Mouse (Mus musculus) forebrain, embryonic 15.5 days (tissue): ENCODE data around the gene Rbm48. TPM values are rescaled to one million over a fixed set of nuclear protein-coding genes. Genes with fewer than 3 reads are reported as not detected.

Source experiments
- ATAC-seq: fragments of 200-750 bp; cut with Nextera tagmentation; replicated peaks from 2 replicates; pipeline ENCODE4 v1.8.0; 2017; ENCODE audit warnings: mild to moderate bottlenecking, moderate TSS enrichment, moderate library complexity
- H3K27ac ChIP-seq: fragments of 300-500 bp; sonication (generic); replicated peaks from 2 replicates; pipeline ENCODE4 v1.5.1; 2015; ENCODE audit warnings: mild to moderate bottlenecking, inconsistent platforms
- H3K27me3 ChIP-seq: fragments of 300-500 bp; sonication (generic); 2 replicates; pipeline ENCODE4 v1.6.1; 2015; ENCODE audit warnings: inconsistent platforms
- H3K36me3 ChIP-seq: fragments of 300-500 bp; sonication (generic); 2 replicates; pipeline ENCODE4 v1.6.1; 2015; ENCODE audit warnings: mild to moderate bottlenecking, inconsistent platforms
- H3K4me1 ChIP-seq: fragments of 300-500 bp; sonication (generic); 2 replicates; pipeline ENCODE4 v1.6.1; 2015; ENCODE audit warnings: inconsistent platforms
- H3K4me2 ChIP-seq: fragments of 300-500 bp; sonication (generic); replicated peaks from 2 replicates; pipeline ENCODE4 v1.6.1; 2015; ENCODE audit warnings: mild to moderate bottlenecking, inconsistent platforms
- H3K4me3 ChIP-seq: fragments of 300-500 bp; sonication (generic); 2 replicates; pipeline ENCODE4 v1.5.1; 2015; ENCODE audit warnings: mild to moderate bottlenecking, inconsistent platforms
- H3K9ac ChIP-seq: fragments of 300-500 bp; sonication (generic); replicated peaks from 2 replicates; pipeline ENCODE4 v1.6.1; 2015; ENCODE audit warnings: mild to moderate bottlenecking, inconsistent platforms
- H3K9me3 ChIP-seq: fragments of 300-500 bp; sonication (generic); 2 replicates; pipeline ENCODE4 v1.6.1; 2016; ENCODE audit warnings: inconsistent platforms
- WGBS: fragments of 180-500 bp; shearing (Covaris S2); methylation state at CpG from one replicate; pipeline ENCODE4 v1.1.7; 2015; ENCODE audit warnings: mixed read lengths; 5-methylcytosine and 5-hydroxymethylcytosine counted together
- polyA plus RNA-seq: library from polyadenylated mRNA; unstranded; fragments of >200 nt; fragmentation: Nextera tagmentation; extraction: Ambion mirVana; gene quantifications from 2 replicates; pipeline ENCODE4 v1.2.1, GENCODE M21; 2015

The Rbm48 gene
- polyA plus RNA-seq, 1 experiment from 2014 or later: 15.9 TPM

DNA sequence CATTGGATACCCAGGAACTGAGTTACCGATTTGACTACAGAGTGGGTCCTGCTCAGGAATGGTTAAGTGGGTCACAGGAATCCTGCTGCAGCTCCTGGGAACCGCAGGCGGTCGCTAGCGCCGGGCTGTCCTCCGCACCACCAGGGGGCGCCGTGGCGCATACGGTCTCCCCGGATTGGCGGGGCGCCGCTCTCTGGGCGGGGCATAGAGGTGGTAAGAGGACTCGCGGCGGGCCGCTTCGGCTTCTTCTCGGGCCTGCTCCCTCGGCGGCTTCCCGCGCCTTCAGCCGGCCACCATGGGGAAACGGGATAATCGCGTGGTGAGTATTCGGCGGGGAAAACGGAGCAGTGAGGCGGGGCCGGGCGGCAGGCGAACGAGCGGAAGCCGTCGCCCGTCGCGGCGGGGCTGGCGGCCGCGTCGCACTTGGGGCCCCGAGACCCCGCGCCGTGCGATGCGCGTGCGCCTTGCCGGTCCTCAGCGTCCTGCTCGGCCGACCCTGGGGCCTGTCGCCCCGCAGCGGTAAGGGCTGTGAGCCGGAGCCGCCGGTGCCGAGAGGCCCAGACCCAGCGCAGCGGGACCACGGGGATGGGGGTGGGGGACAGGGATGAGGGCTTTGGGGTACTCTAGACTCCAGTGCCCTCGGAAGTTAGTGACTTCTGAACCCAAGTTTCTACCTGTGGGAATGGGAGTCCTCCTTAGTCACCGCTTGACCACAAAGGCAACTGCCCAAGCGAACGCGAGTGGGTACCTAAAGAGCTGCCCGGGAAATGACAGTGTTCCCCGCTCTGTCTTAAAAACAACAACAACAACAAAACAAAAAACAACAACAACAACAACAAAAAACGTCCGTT lies 52.5 kb downstream of the Rbm48 start, which contains the start of gene Fam133b:
TSS of gene Fam133b (plus strand) at position 205 of the 851 bp plus-strand sequence.
- Histone ChIP-seq H3K4me1 (peaks cover 22% of the 10 kb centered on the region), H3K27ac (peak within 1 kb of the TSS; percentile 91), H3K9me3 (no peaks in the 10 kb centered on the region), H3K9ac (peak within 1 kb of the TSS; percentile 80), H3K36me3 (no peaks in the 10 kb centered on the region), H3K27me3 (no peaks in the 10 kb centered on the region), H3K4me3 (peak within 1 kb of the TSS; percentile 93), H3K4me2 (peak within 1 kb of the TSS; percentile 61)
- WGBS: under 1% methylated on average over 64 of the region's 80 CpGs
- ATAC-seq: peak; percentile 97

DNA sequence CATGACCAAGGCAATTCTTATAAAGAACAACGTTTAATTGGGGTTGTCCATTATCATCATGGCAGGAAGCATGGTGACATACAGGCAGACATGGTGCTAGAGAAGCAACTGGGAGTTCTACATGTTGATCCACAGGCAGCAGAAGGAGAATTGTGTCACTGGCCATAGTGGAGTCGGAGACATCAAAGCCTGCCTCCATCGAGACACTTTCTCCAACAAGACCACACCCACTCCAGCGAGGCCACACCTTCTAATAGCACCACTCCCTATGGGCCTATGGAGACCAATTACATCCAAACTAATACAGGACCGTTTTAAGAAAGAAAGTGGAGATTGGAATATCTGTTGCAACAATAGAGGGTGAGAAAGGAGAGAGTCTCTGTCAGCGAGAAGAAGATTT lies 54.5 kb downstream of the Rbm48 start:
- Histone ChIP-seq H3K9me3 (no peaks in the 10 kb centered on the region), H3K4me1 (peaks cover 22% of the 10 kb centered on the region), H3K9ac (no peak overlapping the region), H3K27me3 (no peaks in the 10 kb centered on the region), H3K36me3 (no peaks in the 10 kb centered on the region), H3K4me3 (no peak overlapping the region), H3K27ac (no peak overlapping the region), H3K4me2 (no peak overlapping the region)
- ATAC-seq: no peak
- 83% methylated on average over 6 of the region's 6 CpGs for WGBS

DNA sequence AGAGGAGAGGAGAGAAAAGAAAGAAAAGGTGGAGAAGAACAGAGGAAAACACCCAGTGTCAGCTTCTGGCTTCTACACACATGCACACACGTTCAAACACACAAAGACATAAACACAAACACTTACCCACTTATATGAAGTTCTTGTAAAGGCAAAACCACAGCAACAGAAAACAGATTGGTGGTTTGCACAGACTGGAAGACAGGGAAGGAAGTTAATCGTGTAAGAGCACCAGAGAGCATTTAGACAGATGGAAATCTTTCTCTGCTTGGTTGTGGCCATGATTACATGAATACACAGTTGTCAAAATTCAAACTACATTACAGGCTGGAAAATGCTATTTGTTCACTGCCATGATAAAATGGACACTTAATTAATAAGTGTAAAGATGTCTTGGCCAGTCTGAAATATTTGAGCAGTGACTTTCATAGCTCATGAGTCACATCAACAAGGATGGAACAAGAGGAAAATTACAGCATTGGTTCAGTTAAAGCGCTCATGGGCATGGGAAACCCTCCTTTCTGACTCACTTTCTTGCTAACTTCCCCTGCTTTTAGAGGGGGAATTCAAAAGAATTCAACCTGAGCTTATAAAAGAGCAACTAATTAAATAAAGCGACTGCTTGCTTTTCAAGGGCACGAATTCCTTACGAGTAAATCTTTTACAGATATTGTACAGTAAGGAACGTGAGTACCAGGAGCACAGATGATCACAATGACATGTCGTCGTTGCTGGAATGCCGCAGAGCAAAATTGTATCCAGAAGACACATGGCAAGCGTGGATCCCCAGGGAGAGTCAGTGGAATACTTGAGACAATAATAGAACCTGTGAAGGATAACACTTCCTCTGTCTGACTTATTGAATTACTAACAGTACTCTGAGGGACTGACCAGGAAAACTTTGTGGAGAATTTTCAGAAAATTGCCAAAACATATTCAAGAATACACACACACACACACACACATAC lies 57.6 kb downstream of the Rbm48 start:
- ATAC-seq: no peak
- 67% methylated on average over 11 of the region's 11 CpGs for WGBS
- no peak overlapping the region for H3K4me3 ChIP-seq
- H3K9me3 ChIP-seq: no peaks in the 10 kb centered on the region
- H3K4me1 ChIP-seq: no peaks in the 10 kb centered on the region
- no peak overlapping the region for H3K9ac ChIP-seq
- H3K27me3 ChIP-seq: no peaks in the 10 kb centered on the region
- no peak overlapping the region for H3K27ac ChIP-seq
- no peak overlapping the region for H3K4me2 ChIP-seq
- no peaks in the 10 kb centered on the region for H3K36me3 ChIP-seq

DNA sequence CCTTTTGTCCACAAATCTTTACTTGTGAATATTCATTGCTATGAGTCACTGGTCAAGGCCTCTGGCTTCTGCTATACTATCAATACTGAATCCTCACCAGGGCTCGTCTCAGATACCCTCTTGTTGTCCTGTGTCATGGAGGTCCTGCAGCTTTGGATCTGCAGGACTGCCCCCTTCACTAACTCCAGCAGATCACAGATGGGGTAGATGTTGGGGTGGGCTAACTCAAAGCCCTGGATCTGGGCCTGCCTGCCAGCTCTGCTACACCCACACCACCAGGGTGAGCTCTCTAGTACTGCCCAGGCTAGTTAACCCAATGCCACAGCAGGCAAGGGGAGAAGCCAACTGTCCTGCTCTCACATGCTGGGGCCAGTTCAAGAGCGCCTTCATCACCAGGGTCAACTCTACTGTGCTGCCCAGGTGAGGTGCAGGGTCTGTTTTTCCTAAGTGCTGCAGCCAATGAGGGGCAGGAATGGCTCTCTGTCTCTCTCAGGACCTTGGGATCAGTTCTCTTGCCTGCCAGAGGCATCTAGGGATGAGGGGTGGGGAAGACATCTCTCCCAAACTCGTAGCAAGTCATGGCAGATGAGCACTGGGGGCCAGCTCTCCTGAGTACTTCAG lies 59.7 kb downstream of the Rbm48 start:
- H3K36me3 ChIP-seq: no peaks in the 10 kb centered on the region
- H3K9ac ChIP-seq: no peak overlapping the region
- H3K9me3 ChIP-seq: no peaks in the 10 kb centered on the region
- no peak overlapping the region for H3K27ac ChIP-seq
- no peaks in the 10 kb centered on the region for H3K4me1 ChIP-seq
- WGBS: 70% methylated on average over 3 of the region's 3 CpGs
- no peak for ATAC-seq
- no peak overlapping the region for H3K4me2 ChIP-seq
- no peaks in the 10 kb centered on the region for H3K27me3 ChIP-seq
- no peak overlapping the region for H3K4me3 ChIP-seq

Other genes with a start within 250 kb of the Rbm48 start
- gene Fam133b, start 52.8 kb downstream of the Rbm48 start, polyA plus RNA-seq: 28.4 and 30.3 TPM in 2 replicates
- 3.2 and 4.1 TPM in 2 replicates for gene 1700109H08Rik, start 25.0 kb downstream of the Rbm48 start, polyA plus RNA-seq
- 22.5 and 23.0 TPM in 2 replicates for gene Pex1, start 519 bp downstream of the Rbm48 start, polyA plus RNA-seq
- gene Tmbim7, start 54.6 kb upstream of the Rbm48 start, polyA plus RNA-seq: not detected in 2 replicates
- gene Gatad1, start 60.6 kb upstream of the Rbm48 start, polyA plus RNA-seq: 58.6 and 59.9 TPM in 2 replicates
- gene Ankib1, start 206.3 kb upstream of the Rbm48 start, polyA plus RNA-seq: 20.1 and 20.9 TPM in 2 replicates
- 68.9 and 70.3 TPM in 2 replicates for gene Krit1, start 206.6 kb upstream of the Rbm48 start, polyA plus RNA-seq
- 0.11 and 0.18 TPM in 2 replicates for gene Lrrd1, start 248.6 kb upstream of the Rbm48 start, polyA plus RNA-seq